Mouse (Mus musculus) midbrain, embryonic 16.5 days (tissue): ENCODE data around the gene Rbms1. TPM values are rescaled to one million over a fixed set of nuclear protein-coding genes. Genes with fewer than 3 reads are reported as not detected.

ENCODE experiments used
- ATAC-seq: fragments of 200-750 bp; cut with Nextera tagmentation; 2 replicates; pipeline ENCODE4 v1.8.0; 2017; ENCODE audit warnings: moderate TSS enrichment
- H3K27ac ChIP-seq: fragments of 300-500 bp; sonication (generic); 2 replicates; pipeline ENCODE4 v1.5.1; 2014; ENCODE audit warnings: mild to moderate bottlenecking, low read length, mixed read lengths
- H3K27me3 ChIP-seq: fragments of 300-500 bp; sonication (generic); 2 replicates; pipeline ENCODE4 v1.6.1; 2014; ENCODE audit warnings: low read depth, low read length, mixed read lengths; ENCODE audit not compliant: control insufficient read depth, insufficient read depth
- H3K36me3 ChIP-seq: fragments of 300-500 bp; sonication (generic); 2 replicates; pipeline ENCODE4 v1.6.1; 2014; ENCODE audit warnings: mild to moderate bottlenecking, low read length, moderate library complexity, mixed read lengths; ENCODE audit not compliant: control insufficient read depth, insufficient read depth
- H3K4me1 ChIP-seq: fragments of 300-500 bp; sonication (generic); 2 replicates; pipeline ENCODE4 v1.6.1; 2014; ENCODE audit warnings: mild to moderate bottlenecking, low read length, mixed read lengths; ENCODE audit not compliant: control insufficient read depth, insufficient read depth
- H3K4me2 ChIP-seq: fragments of 300-500 bp; sonication (generic); 2 replicates; pipeline ENCODE4 v1.6.1; 2014; ENCODE audit warnings: mild to moderate bottlenecking, low read length, mixed read lengths
- H3K4me3 ChIP-seq: fragments of 300-500 bp; sonication (generic); 2 replicates; pipeline ENCODE4 v1.5.1; 2014; ENCODE audit warnings: low read depth, mild to moderate bottlenecking, low read length, moderate library complexity, mixed read lengths
- H3K9ac ChIP-seq: fragments of 300-500 bp; sonication (generic); 2 replicates; pipeline ENCODE4 v1.6.1; 2014; ENCODE audit warnings: low read depth, low read length, mixed read lengths
- H3K9me3 ChIP-seq: fragments of 300-500 bp; sonication (generic); replicated peaks from 2 replicates; pipeline ENCODE4 v1.6.1; 2014; ENCODE audit warnings: mild to moderate bottlenecking, low read length, mixed read lengths; ENCODE audit not compliant: control insufficient read depth, poor library complexity, severe bottlenecking
- WGBS: fragments of 180-500 bp; shearing (Covaris S2); extraction: QIAGEN DNeasy Blood & Tissue Kit; methylation state at CpG from one replicate; pipeline ENCODE4 v1.1.7; 2014; 5-methylcytosine and 5-hydroxymethylcytosine counted together
- polyA plus RNA-seq: library from polyadenylated mRNA; unstranded; fragments of >200 nt; fragmentation: Nextera tagmentation; extraction: Ambion mirVana; gene quantifications from 2 replicates; pipeline ENCODE4 v1.2.1, GENCODE M21; 2015

The Rbms1 gene
- polyA plus RNA-seq, 1 experiment from 2014 or later = 43.7 TPM

DNA sequence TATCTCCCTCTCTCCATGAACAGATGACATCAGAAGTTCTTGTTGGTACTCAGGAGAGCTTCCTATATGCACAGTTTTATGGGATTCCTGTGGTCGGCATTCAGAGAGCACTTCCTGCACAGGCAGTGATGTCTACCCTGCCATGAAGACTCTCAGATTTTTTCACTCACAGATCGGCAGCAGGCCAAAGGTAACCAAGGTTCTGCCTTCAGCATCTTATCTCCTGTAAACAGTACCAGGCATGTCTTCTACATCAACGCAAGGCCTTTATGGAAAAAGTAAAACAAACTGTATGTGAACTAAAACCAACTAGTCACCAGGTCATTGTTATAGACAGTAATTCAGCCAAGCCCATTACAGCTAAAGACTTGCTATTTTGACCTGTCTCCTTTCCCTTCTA is 115.0 kb downstream of the Rbms1 start:
- Histone ChIP-seq H3K4me2 (no peak overlapping the region), H3K4me3 (no peak overlapping the region), H3K27ac (no peak overlapping the region), H3K9ac (no peak overlapping the region), H3K9me3 (no peaks in the 10 kb centered on the region), H3K4me1 (no peaks in the 10 kb centered on the region), H3K27me3 (no peaks in the 10 kb centered on the region), H3K36me3 (no peaks in the 10 kb centered on the region)
- ATAC-seq = no peak
- WGBS = 96% methylated on average over 3 of the region's 3 CpGs

DNA sequence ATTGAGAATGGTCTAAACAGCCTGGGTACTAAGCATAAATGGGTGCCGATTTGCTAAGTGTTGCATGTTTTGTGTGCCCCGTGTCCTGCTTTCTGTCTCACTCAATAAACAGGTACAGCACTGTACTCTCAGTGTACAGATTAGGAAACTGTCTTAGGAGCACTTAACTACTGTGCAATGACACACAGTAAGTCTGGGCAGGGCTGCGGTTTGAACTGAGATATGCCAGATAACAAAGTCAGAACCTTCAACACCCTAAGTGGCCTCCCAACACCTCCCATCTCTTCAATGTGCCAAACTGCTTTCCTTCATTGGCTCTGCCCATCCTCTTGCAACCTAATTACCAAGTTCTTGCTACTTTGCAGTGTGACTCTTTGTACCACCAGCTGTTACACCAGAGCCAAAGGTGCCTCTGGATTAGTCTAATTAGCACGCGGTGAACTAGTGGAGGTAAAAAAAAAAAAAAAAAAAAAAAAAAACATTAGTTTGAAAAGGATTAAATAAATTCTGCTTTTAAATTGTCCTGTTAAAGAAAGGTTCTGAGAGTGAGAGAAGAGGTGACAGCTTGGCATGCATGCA is 117.6 kb downstream of the Rbms1 start:
- 64% methylated on average over 5 of the region's 5 CpGs for WGBS
- no peaks in the 10 kb centered on the region for H3K4me1 ChIP-seq
- H3K4me2 ChIP-seq = no peak overlapping the region
- no peak overlapping the region for H3K4me3 ChIP-seq
- no peaks in the 10 kb centered on the region for H3K36me3 ChIP-seq
- no peaks in the 10 kb centered on the region for H3K9me3 ChIP-seq
- no peak overlapping the region for H3K9ac ChIP-seq
- H3K27me3 ChIP-seq = no peaks in the 10 kb centered on the region
- ATAC-seq = no peak
- no peak overlapping the region for H3K27ac ChIP-seq

DNA sequence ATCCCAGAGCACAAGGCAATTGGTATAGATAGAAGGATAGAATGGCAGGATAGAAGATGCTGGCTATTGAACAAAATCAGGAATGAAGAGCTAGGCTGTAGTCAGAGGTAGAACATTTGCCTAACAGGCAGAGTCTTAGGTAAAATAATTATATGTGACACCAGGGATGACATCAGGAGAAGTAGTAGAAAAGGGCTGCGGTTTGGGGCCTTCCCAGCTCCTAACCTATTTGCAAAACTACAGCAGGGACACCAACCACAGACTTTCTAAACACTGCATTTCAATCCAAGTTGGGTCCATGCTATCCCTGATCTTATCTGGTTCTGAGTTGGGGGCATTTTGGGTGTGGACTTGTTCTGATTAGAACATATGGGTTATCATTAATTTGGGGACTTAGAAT is 118.7 kb downstream of the Rbms1 start:
- Histone ChIP-seq H3K9me3 (no peaks in the 10 kb centered on the region), H3K36me3 (no peaks in the 10 kb centered on the region), H3K4me2 (no peak overlapping the region), H3K27me3 (no peaks in the 10 kb centered on the region), H3K4me3 (no peak overlapping the region), H3K27ac (no peak overlapping the region), H3K4me1 (no peaks in the 10 kb centered on the region), H3K9ac (no peak overlapping the region)
- no peak for ATAC-seq
- 89% methylated on average over 1 of the region's 1 CpGs for WGBS

DNA sequence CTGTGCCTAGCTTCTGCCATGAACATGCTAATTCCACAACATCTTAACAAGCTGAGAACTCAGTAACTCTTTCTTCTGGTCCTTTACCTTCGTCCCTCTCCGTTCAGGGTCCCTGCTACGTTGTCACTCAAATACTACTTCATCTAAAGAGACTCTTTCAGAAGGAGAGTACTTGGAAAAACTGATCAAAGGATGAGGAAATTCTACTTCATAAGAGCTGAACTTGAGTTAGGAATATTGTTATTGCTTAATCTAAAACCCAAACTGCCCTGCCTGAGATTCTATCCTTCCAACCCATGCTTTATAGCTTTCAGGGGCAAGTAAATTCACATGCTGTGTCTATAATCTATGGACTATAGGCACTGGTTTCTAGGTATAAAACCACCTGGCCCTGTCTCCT is 119.4 kb downstream of the Rbms1 start:
- WGBS = 91% methylated on average over 3 of the region's 3 CpGs
- no peak for ATAC-seq
- H3K4me1 ChIP-seq = peaks cover 3% of the 10 kb centered on the region; the same call in 1 of the 2 replicates
- no peak overlapping the region for H3K9ac ChIP-seq
- H3K4me3 ChIP-seq = no peak overlapping the region
- H3K27me3 ChIP-seq = no peaks in the 10 kb centered on the region
- H3K4me2 ChIP-seq = no peak overlapping the region
- H3K27ac ChIP-seq = no peak overlapping the region
- H3K36me3 ChIP-seq = no peaks in the 10 kb centered on the region
- H3K9me3 ChIP-seq = no peaks in the 10 kb centered on the region

DNA sequence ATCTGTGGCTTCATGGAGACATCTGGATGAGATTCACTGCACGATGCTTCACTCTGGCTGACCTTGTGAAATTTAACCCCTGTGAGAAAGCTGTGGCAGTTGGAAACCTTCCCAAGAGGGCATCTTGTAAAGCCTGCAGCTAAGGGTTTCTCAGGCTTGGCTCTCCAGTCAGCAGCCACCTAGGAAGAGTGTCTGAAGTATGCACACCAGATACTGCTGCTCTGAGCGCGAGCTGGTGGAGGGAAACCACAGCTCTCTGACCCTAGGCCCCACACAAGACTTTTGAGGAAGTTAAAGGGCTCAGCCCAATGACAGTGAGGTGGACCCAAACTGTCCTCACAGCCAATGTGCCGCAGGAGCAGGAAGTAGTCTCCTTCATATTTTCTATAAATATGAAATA is 120.0 kb downstream of the Rbms1 start:
- Histone ChIP-seq H3K4me3 (no peak overlapping the region), H3K4me1 (peaks cover 4% of the 10 kb centered on the region; the same call in 1 of the 2 replicates), H3K36me3 (no peaks in the 10 kb centered on the region), H3K9ac (no peak overlapping the region), H3K9me3 (no peaks in the 10 kb centered on the region), H3K27ac (no peak overlapping the region), H3K27me3 (no peaks in the 10 kb centered on the region), H3K4me2 (no peak overlapping the region)
- ATAC-seq = no peak
- WGBS = 72% methylated on average over 4 of the region's 4 CpGs

DNA sequence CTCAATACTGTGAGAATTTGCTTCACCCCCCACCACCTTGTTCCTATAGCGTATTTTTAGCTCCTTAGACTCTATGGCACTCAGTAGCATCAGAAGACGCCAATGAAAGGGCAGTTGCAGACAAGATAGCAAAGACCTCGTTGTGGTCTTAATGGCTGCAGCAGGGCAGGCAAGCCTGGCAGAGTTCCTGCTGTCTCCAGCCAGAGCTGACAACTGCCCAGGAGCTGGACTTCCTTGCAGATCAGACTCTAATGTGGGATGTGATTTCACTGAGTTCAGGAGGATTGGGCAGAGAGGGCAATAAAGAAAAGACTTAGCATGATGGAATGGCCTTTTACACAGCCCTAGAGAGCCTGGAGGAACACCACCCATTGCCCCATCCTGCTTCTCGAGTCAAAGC is 122.1 kb downstream of the Rbms1 start:
- no peak overlapping the region for H3K9ac ChIP-seq
- no peaks in the 10 kb centered on the region for H3K27me3 ChIP-seq
- no peaks in the 10 kb centered on the region for H3K36me3 ChIP-seq
- peaks cover 4% of the 10 kb centered on the region; the same call in 1 of the 2 replicates for H3K4me1 ChIP-seq
- no peak for ATAC-seq
- H3K27ac ChIP-seq = no peak overlapping the region
- no peak overlapping the region for H3K4me3 ChIP-seq
- no peaks in the 10 kb centered on the region for H3K9me3 ChIP-seq
- WGBS = 79% methylated on average over 4 of the region's 4 CpGs
- H3K4me2 ChIP-seq = no peak overlapping the region

DNA sequence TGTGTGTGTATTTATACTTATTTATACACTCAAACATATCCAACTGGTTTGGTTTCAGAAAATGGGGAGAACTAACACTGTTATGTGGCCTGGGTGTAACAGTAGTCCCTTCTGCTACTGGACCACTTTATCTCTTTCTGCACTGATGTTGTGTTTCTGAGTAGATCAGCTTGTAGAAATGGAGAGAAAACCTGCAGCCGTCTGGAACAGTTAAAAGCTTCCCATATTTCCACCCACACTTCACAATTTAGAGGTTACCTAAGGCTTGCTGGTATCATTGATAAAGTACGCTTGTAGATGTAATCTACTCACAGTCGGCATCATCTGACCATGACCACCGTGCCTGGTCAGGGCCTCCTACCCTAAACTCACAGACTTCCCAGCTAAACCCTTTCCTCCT is 123.5 kb downstream of the Rbms1 start:
- Histone ChIP-seq H3K27me3 (no peaks in the 10 kb centered on the region), H3K36me3 (no peaks in the 10 kb centered on the region), H3K27ac (no peak overlapping the region), H3K9ac (no peak overlapping the region), H3K4me1 (peaks cover 4% of the 10 kb centered on the region; the same call in 1 of the 2 replicates), H3K9me3 (no peaks in the 10 kb centered on the region), H3K4me3 (no peak overlapping the region), H3K4me2 (no peak overlapping the region)
- ATAC-seq = no peak
- 89% methylated on average over 4 of the region's 4 CpGs for WGBS

DNA sequence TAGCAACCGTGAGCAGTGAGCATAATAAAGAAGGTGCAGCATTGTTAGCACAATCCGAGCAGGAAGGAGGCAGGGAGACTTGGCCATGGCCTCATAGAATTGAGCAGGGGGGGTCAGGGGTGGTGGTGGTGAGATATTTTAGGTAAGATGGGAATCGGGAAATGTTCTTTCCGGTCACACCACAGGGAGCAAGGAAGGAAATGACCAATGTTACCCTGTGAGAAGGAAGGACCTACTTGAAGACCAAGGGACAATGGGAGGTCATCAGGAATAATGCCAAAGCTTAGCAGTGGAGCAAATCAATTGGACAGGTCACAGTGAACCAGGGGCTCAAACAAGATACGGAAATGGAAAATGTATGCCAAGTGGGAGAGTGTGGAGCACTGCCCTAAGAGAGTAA is 124.1 kb downstream of the Rbms1 start:
- Histone ChIP-seq H3K4me2 (no peak overlapping the region), H3K27me3 (no peaks in the 10 kb centered on the region), H3K4me1 (peaks cover 4% of the 10 kb centered on the region; the same call in 1 of the 2 replicates), H3K9me3 (no peaks in the 10 kb centered on the region), H3K4me3 (no peak overlapping the region), H3K9ac (no peak overlapping the region), H3K27ac (no peak overlapping the region), H3K36me3 (no peaks in the 10 kb centered on the region)
- no peak for ATAC-seq
- WGBS = 55% methylated on average over 5 of the region's 5 CpGs

DNA sequence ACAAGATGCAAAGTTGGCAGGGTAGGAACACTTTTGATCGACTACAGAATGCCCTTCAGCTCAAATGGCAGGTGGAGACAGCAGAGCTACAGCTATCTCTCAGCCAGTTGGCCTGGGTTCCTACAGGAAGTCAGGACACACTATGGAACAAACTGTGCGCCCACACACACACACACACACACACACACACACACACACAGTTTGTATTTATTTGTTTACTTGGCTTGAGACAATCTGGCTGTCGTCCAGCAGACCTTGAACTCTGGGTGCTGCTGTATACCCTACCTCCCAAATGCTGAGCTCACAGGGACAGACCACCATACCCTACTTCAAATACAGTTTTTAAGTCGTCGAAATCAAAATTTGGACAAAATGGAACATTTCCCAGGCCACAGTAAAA is 125.4 kb downstream of the Rbms1 start:
- Histone ChIP-seq H3K9ac (no peak overlapping the region), H3K27me3 (no peaks in the 10 kb centered on the region), H3K4me2 (no peak overlapping the region), H3K4me1 (peaks cover 4% of the 10 kb centered on the region; the same call in 1 of the 2 replicates), H3K27ac (no peak overlapping the region), H3K36me3 (no peaks in the 10 kb centered on the region), H3K9me3 (no peaks in the 10 kb centered on the region), H3K4me3 (no peak overlapping the region)
- ATAC-seq = 0 out of 2 replicates have a peak, but pooled peaks have one; percentile 23
- 80% methylated on average over 5 of the region's 5 CpGs for WGBS
